Mouse (Mus musculus) embryonic stem cell, embryonic (primary cell): ENCODE data around the gene Lamtor2.

ENCODE experiments used
- CTCF ChIA-PET, 4 experiments: fragments of 300-600 bp in 2 of 4; fragments of 350-600 bp in 2 of 4; sonication (Branson Sonifier 250); formaldehyde crosslinking; loops; one replicate each; lab custom pipeline; 2022; ENCODE audit warnings: inconsistent platforms in 2 of 4; lab: Charles Lee
- POLR2A ChIA-PET, 4 experiments: fragments of 300-600 bp in 2 of 4; fragments of 350-600 bp in 2 of 4; sonication (Branson Sonifier 250); formaldehyde crosslinking; loops; one replicate each; lab custom pipeline; 2022; ENCODE audit warnings: antibody characterized with exemption in 4 of 4, inconsistent platforms in 1 of 4; lab: Charles Lee

Gene Lamtor2

GRCm38 (mm10) chr3:88556616-88557015, 3.7 kb upstream of the Lamtor2 start:
- POLR2A ChIA-PET: interaction anchor here (0.5 to 69.6 kb wide), 17 partner anchors 2 to 208 kb away, joined by 3 to 2954 read pairs (median 3); partner anchors contain the start of genes Ssr2 (in 3 of the 4), Lamtor2 (in 1 of the 4), Mex3a (in 1 of the 4) and Rab25 (in 1 of the 4)
- CTCF ChIA-PET: interaction anchor here in 1 of 4 experiments (0.6 to 1.2 kb wide), 2 partner anchors 53 to 587 kb away, joined by 3 to 9 read pairs; no protein-coding TSS in a partner anchor

- ChIA-PET POLR2A (interaction anchor here (0.6 to 69.6 kb wide), 20 partner anchors 1 to 162 kb away, joined by 3 to 2954 read pairs (median 4); partner anchors contain the start of genes Mex3a (in 3 of the 4), Ssr2 (in 3 of the 4), Lamtor2 (in 1 of the 4) and Rab25 (in 1 of the 4)), CTCF (no interaction called here)
These were observed 2.9 kb upstream of the Lamtor2 start for GRCm38 (mm10) chr3:88555731-88556130.

GRCm38 (mm10) chr3:88555069-88555605, 2.3 kb upstream of the Lamtor2 start:
- POLR2A ChIA-PET: interaction anchor here (0.6 to 69.6 kb wide), 32 partner anchors 1 to 258 kb away, joined by 3 to 2954 read pairs (median 5); partner anchors contain the start of genes Ssr2 (in 4 of the 4), Mex3a (in 3 of the 4), Smg5 (in 2 of the 4) and Tmem79 (in 2 of the 4)

DNA sequence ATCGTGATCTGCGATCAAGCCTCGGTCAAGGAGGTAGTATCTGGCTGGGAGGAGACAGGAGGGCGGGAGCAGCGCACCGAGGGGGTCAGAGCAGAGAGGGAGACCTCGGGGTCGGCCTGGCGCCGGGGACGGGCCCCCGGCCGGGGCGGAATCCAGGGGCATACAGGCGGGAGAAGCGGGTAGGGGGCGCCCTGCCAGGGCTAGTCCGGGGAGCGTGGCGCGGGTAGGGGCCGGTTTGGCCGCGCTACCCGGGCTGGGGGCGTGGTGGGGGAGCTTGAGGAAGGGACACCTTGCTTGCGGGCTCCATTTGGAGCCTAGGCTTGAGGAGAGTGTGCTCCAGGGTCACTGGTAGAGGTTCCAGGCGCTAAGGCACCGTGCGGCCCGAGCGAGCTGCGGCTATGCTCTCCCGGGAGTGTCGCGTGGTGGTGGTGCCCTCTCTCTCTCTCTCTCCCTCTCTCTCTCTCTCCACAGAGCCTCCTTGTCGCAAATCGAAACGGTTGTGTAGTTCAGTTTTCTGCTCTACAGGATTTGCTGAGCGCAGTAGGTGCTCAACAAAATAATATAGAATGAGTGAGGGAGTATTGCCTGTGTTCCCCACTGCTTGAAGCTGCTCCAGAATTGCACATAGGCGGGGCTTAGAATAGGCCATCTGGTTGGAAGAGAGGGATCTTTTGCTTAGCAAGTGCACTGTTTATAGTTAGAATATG, 1.2 kb upstream of the Lamtor2 start:
- ChIA-PET CTCF (interaction anchor here in 3 of 4 experiments (0.6 to 2.5 kb wide), 21 partner anchors 9 to 158 kb away, joined by 3 to 12 read pairs (median 5); partner anchors contain the start of genes Mex3a (in 1 of the 3) and Ssr2 (in 1 of the 3)), POLR2A (interaction anchor here (0.6 to 69.6 kb wide), 58 partner anchors 1 to 966 kb away, joined by 3 to 2954 read pairs (median 4); partner anchors contain the start of genes Mex3a (in 4 of the 4), Ssr2 (in 4 of the 4), Cct3 (in 2 of the 4) and Pmf1 (in 2 of the 4))

More at GRCm38 (mm10) chr3:88555069-88555605, 2.3 kb upstream of the Lamtor2 start:
- CTCF ChIA-PET: interaction anchor here in 3 of 4 experiments (0.6 to 1.9 kb wide), 8 partner anchors 11 to 258 kb away, joined by 3 to 7 read pairs (median 4); partner anchors contain the start of genes Cct3 (in 1 of the 3), Ssr2 (in 1 of the 3) and Tsacc (in 1 of the 3)

DNA sequence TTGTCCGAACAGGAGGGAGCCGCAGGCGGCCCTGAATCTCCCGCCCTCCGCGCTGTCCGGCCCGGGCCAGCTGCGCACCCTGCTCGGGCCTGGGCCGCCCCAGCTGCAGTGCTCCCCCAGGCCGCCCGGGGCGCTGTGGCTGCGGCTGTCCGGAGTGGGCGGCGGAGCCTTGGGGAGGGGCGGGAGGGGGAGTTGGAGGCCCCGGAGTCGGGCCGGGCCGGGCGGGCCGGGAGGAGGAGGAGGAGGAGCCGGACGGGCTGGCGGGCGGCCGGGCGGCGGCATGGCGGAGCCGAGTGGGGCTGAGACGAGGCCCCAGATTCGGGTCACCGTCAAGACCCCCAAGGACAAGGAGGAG, 628 bp upstream of the Lamtor2 start, which contains the start of gene Ubqln4:
Gene Ubqln4 (plus strand): TSS at position 234 of the 355 bp plus-strand sequence.
- CTCF ChIA-PET: interaction anchor here in 3 of 4 experiments (0.6 to 2.5 kb wide), 24 partner anchors 9 to 146 kb away, joined by 3 to 12 read pairs (median 5); no protein-coding TSS in a partner anchor
- POLR2A ChIA-PET: interaction anchor here (0.7 to 69.6 kb wide), 41 partner anchors 1 to 470 kb away, joined by 3 to 2954 read pairs (median 5); partner anchors contain the start of genes Mex3a (in 4 of the 4), Ssr2 (in 4 of the 4), Cct3 (in 1 of the 4) and Lamtor2 (in 1 of the 4)

- ChIA-PET POLR2A (interaction anchor here (0.5 to 69.6 kb wide), 82 partner anchors 2 to 905 kb away, joined by 3 to 2954 read pairs (median 5); partner anchors contain the start of genes Mex3a (in 3 of the 4), Pmf1 (in 3 of the 4), Ssr2 (in 3 of the 4) and Smg5 (in 2 of the 4)), CTCF (interaction anchor here (0.6 to 2.5 kb wide), 18 partner anchors 8 to 1530 kb away, joined by 3 to 9 read pairs (median 4); partner anchors contain the start of gene Lmna (in 1 of the 4))
These were observed 710 bp downstream of the Lamtor2 start for GRCm38 (mm10) chr3:88552082-88552645.

DNA sequence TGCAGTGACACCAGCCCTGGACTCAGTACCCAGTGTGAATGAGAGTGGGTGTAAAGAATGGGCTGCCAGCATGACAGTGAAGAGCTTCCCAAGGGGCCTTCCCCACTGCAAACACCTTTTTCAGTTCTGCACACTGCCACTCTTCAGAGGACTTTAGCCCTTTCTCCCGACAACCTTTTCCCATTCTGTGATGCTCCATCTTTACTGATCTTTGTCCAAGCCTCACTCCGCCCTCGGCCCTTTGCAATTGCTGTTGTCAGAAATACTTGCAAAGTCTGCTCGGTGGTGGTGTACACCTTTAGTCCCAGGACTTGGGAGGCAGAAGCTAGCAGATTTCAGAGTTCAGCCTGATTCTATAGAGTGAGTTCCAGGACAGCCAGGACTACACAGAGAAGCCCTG, 1.3 kb downstream of the Lamtor2 start:
- ChIA-PET CTCF (no interaction called here), POLR2A (interaction anchor here in 3 of 4 experiments (0.7 to 69.6 kb wide), 8 partner anchors 3 to 67 kb away, joined by 3 to 2954 read pairs (median 34); partner anchors contain the start of genes Mex3a (in 2 of the 3), Ssr2 (in 2 of the 3), Lamtor2 (in 1 of the 3) and Rab25 (in 1 of the 3))

- ChIA-PET CTCF (interaction anchor here in 1 of 4 experiments (0.6 to 1.5 kb wide), 4 partner anchors 39 to 545 kb away, joined by 3 to 8 read pairs (median 4); partner anchors contain the start of genes Lmna and Rusc1), POLR2A (interaction anchor here (0.6 to 69.6 kb wide), 32 partner anchors 6 to 337 kb away, joined by 3 to 2954 read pairs (median 5); partner anchors contain the start of genes Ssr2 (in 3 of the 4), Khdc4 (in 2 of the 4), Mex3a (in 2 of the 4) and Lamtor2 (in 1 of the 4))
These were observed 4.5 kb downstream of the Lamtor2 start, which contains the start of gene Rab25 for GRCm38 (mm10) chr3:88548180-88548917. TSS of gene Rab25 (minus strand) at chr3:88548300.

GRCm38 (mm10) chr3:88546674-88547418, 6.0 kb downstream of the Lamtor2 start:
- ChIA-PET CTCF (interaction anchor here in 2 of 4 experiments (0.5 to 2.6 kb wide), 5 partner anchors 13 to 207 kb away, joined by 3 to 21 read pairs (median 4); partner anchors contain the start of gene Lmna (in 1 of the 2)), POLR2A (interaction anchor here in 3 of 4 experiments (0.6 to 69.6 kb wide), 15 partner anchors 7 to 362 kb away, joined by 3 to 2954 read pairs (median 4); partner anchors contain the start of genes Lamtor2 (in 2 of the 3), Ssr2 (in 2 of the 3), Ubqln4 (in 2 of the 3) and Mex3a (in 1 of the 3))

DNA sequence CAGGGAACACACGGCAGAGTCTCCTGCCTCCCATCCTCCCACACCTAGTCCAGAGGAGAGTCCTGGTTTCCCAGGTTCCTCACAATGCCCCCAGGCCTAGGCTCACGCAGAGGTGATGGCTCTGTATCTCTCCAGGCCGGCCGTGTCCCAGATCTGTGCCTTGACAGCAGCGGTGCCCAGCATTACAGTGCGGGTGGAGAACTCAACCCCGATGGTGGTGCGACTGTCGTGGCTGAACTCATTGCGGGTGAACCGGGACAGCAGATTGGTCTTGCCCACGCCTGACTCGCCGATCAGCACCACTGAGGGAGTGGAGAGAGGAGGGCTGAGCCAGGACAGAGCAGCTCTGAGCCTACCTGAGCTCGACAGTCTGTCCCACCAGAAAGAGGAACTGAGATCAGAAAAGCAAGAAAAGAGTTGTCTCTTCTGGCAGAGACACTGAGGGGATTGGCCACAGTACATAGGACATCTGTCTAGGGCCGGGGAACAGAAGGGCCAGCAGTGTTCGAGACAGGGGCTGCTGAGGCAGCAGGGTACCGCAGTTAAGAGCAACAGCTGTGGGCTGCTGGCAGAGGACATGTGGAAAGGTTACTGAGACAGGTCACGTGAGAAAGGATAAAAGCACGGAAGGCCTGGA, 7.8 kb downstream of the Lamtor2 start:
- POLR2A ChIA-PET: interaction anchor here (0.6 to 69.6 kb wide), 42 partner anchors 8 to 632 kb away, joined by 3 to 2954 read pairs (median 4); partner anchors contain the start of genes Mex3a (in 4 of the 4), Lamtor2 (in 3 of the 4), Ssr2 (in 3 of the 4) and Ubqln4 (in 3 of the 4)
- CTCF ChIA-PET: interaction anchor here (0.5 to 2.6 kb wide), 65 partner anchors 8 to 1254 kb away, joined by 3 to 21 read pairs (median 4); partner anchors contain the start of genes Lamtor2 (in 3 of the 4), Ubqln4 (in 3 of the 4), Arhgef2 (in 1 of the 4) and Mex3a (in 1 of the 4)

- ChIA-PET POLR2A (interaction anchor here (0.6 to 69.6 kb wide), 42 partner anchors 8 to 633 kb away, joined by 3 to 2954 read pairs (median 4); partner anchors contain the start of genes Mex3a (in 4 of the 4), Lamtor2 (in 3 of the 4), Ssr2 (in 3 of the 4) and Ubqln4 (in 3 of the 4)), CTCF (interaction anchor here (0.5 to 2.6 kb wide), 71 partner anchors 8 to 1254 kb away, joined by 3 to 21 read pairs (median 4); partner anchors contain the start of genes Lamtor2 (in 4 of the 4), Ubqln4 (in 3 of the 4), Arhgef2 (in 1 of the 4) and Mex3a (in 1 of the 4))
These were observed 8.4 kb downstream of the Lamtor2 start for GRCm38 (mm10) chr3:88544514-88544913.

GRCm38 (mm10) chr3:88543651-88544410, 9.0 kb downstream of the Lamtor2 start:
- CTCF ChIA-PET: interaction anchor here (0.5 to 2.6 kb wide), 51 partner anchors 9 to 572 kb away, joined by 3 to 21 read pairs (median 4); partner anchors contain the start of genes Lamtor2 (in 4 of the 4), Ubqln4 (in 3 of the 4), Arhgef2 (in 1 of the 4) and Mex3a (in 1 of the 4)
- POLR2A ChIA-PET: interaction anchor here (0.5 to 69.6 kb wide), 35 partner anchors 8 to 208 kb away, joined by 3 to 2954 read pairs (median 5); partner anchors contain the start of genes Lamtor2 (in 3 of the 4), Mex3a (in 3 of the 4), Ssr2 (in 3 of the 4) and Ubqln4 (in 3 of the 4)

GRCm38 (mm10) chr3:88543174-88543573, 9.7 kb downstream of the Lamtor2 start:
- ChIA-PET POLR2A (interaction anchor here in 3 of 4 experiments (0.5 to 69.6 kb wide), 8 partner anchors 8 to 112 kb away, joined by 3 to 2954 read pairs (median 8); partner anchors contain the start of genes Lamtor2 (in 2 of the 3), Mex3a (in 2 of the 3), Rab25 (in 1 of the 3) and Ssr2 (in 1 of the 3)), CTCF (interaction anchor here in 1 of 4 experiments (0.8 to 1.7 kb wide), 3 partner anchors 39 to 59 kb away, joined by 3 to 5 read pairs (median 3); no protein-coding TSS in a partner anchor)
